Mouse (Mus musculus) G1E (cell line): ENCODE measurements around the gene Pamr1. TPM values are rescaled to one million over a fixed set of nuclear protein-coding genes. Genes with fewer than 3 reads are reported as not detected.

Source experiments
- ATAC-seq: 2 replicates; pipeline ENCODE4 v1.8.0; 2016; ENCODE audit warnings: mild to moderate bottlenecking; ENCODE audit not compliant: insufficient number of reproducible peaks, poor library complexity, low FRiP score, severe bottlenecking; ENCODE audit errors: extremely low read depth
- DNase-seq: peaks from one replicate; pipeline ENCODE4 v3.0.0; 2012; ENCODE audit warnings: low spot score
- H3K27me3 ChIP-seq: 2 replicates; pipeline ENCODE4 v1.6.1; 2012; ENCODE audit warnings: mild to moderate bottlenecking, low read length, inconsistent platforms; ENCODE audit not compliant: insufficient read depth
- H3K36me3 ChIP-seq: replicated peaks from 2 replicates; pipeline ENCODE3; 2012; ENCODE audit warnings: mild to moderate bottlenecking, inconsistent platforms
- H3K4me1 ChIP-seq: 2 replicates; pipeline ENCODE4 v1.6.1; 2012; ENCODE audit warnings: low read depth, low read length, inconsistent platforms, mixed read lengths; ENCODE audit not compliant: insufficient read depth
- H3K4me3 ChIP-seq: 2 replicates; pipeline ENCODE4 v1.5.1; 2012; ENCODE audit warnings: low read depth, mild to moderate bottlenecking, inconsistent platforms, low read length, moderate library complexity, mixed read lengths
- H3K9me3 ChIP-seq: replicated peaks from 2 replicates; pipeline ENCODE4 v1.6.1; 2012; ENCODE audit warnings: inconsistent platforms
- CTCF ChIP-seq: IDR thresholded peaks from 2 replicates; pipeline ENCODE4 v1.5.1; 2012; ENCODE audit warnings: low read depth, low read length, inconsistent platforms, mixed read lengths
- GATA1 ChIP-seq: IDR thresholded peaks from 2 replicates; pipeline ENCODE4 v1.6.1; 2012; ENCODE audit warnings: borderline replicate concordance, low read length, inconsistent platforms, mixed read lengths
- GATA2 ChIP-seq: IDR thresholded peaks from 2 replicates; pipeline ENCODE4 v1.6.1; 2012; ENCODE audit warnings: low read depth, low read length, inconsistent platforms, borderline replicate concordance
- POLR2AphosphoS5 ChIP-seq: IDR thresholded peaks from 2 replicates; pipeline ENCODE4 v1.6.1; 2012; ENCODE audit warnings: low read depth, low read length, inconsistent platforms; ENCODE audit not compliant: insufficient replicate concordance
- TAL1 ChIP-seq: conservative IDR thresholded peaks from 2 replicates; pipeline ENCODE4 v1.6.1; 2012; ENCODE audit warnings: low read depth, low read length, inconsistent platforms, mixed read lengths
- polyA plus RNA-seq: library from polyadenylated mRNA; stranded (reverse); fragments of >175 nt; gene quantifications from 2 replicates; pipeline ENCODE4 v1.2.3, GENCODE M21; 2012
- total RNA-seq, 2 experiments: library from RNA; stranded (forward) in 1 of 2; stranded (reverse) in 1 of 2; fragments of 200-1000 nt in 1 of 2; fragments of >200 nt in 1 of 2; fragmentation: Nextera tagmentation in 1 of 2; gene quantifications; 2 replicates each; pipeline ENCODE4 v1.2.3; 2014 to 2017

The Pamr1 gene
- total and polyA plus RNA-seq, 3 experiments: 0.22 TPM; not detected in 2

DNA sequence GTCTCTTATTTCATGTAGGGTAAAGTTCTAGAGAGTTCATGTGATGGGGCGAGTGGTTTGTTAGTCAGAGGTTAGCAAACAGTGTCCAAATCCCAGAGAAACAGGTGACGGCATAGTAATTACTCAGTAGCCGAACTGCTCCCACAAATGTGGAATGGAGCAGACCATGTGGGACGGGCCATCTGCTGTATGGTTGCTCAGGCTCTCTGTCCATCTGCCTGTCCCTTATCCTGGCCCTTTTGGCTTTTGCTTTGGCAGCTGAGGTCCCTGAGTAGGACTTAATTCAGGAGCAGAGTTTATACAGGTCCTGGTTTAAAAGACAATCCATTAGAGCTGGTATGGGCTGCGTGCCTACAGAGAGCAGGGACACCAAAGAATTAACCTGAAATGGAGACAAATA is 72.4 kb downstream of the Pamr1 start:
- Histone ChIP-seq H3K4me1 (no peaks in the 10 kb centered on the region), H3K27me3 (no peaks in the 10 kb centered on the region), H3K36me3 (no peaks in the 10 kb centered on the region), H3K4me3 (no peak overlapping the region), H3K9me3 (no peaks in the 10 kb centered on the region)
- DNase-seq (no peak), ATAC-seq (no peak)
- no peak for TF ChIP-seq POLR2AphosphoS5
- no peak for TF ChIP-seq CTCF

GRCm38 (mm10) chr2:102622943-102623342 is 73.1 kb downstream of the Pamr1 start:
- DNase-seq (no peak), ATAC-seq (no peak)
- Histone ChIP-seq H3K9me3 (no peaks in the 10 kb centered on the region), H3K4me1 (no peaks in the 10 kb centered on the region), H3K27me3 (no peaks in the 10 kb centered on the region), H3K4me3 (no peak overlapping the region), H3K36me3 (no peaks in the 10 kb centered on the region)
- no peak for TF ChIP-seq CTCF
- TF ChIP-seq POLR2AphosphoS5: no peak
- TF ChIP-seq TAL1: no peak
- TF ChIP-seq GATA1: no peak
- no peak for TF ChIP-seq GATA2

- Histone ChIP-seq H3K4me1 (no peaks in the 10 kb centered on the region), H3K27me3 (no peaks in the 10 kb centered on the region), H3K36me3 (no peaks in the 10 kb centered on the region), H3K9me3 (no peaks in the 10 kb centered on the region), H3K4me3 (no peak overlapping the region)
- DNase-seq (no peak), ATAC-seq (no peak)
- TF ChIP-seq GATA1 (no peak), GATA2 (no peak), CTCF (no peak), TAL1 (no peak), POLR2AphosphoS5 (no peak)
These were observed 74.7 kb downstream of the Pamr1 start for GRCm38 (mm10) chr2:102624538-102624937.

DNA sequence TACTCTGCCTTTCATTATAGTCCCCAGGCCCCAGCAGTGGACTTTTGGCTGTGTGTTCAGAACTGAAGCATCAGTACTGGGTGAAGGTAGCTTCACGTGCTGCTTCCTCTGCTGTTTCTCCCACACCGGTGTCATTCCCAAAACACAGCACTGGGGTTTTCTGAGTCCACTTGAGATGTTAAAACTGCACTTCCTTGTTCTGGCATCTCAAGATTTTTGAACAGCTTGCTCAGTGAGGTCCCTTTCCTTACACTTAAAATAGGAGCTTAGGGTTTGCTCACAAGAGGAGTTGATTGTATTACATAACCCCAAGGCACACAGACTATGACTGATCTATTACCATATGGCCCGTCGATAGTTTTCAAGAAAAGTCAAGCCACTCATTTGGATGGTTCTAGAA is 82.5 kb downstream of the Pamr1 start:
- no peaks in the 10 kb centered on the region for H3K36me3 ChIP-seq
- no peak overlapping the region for H3K4me3 ChIP-seq
- TF ChIP-seq GATA1: no peak
- no peak for TF ChIP-seq TAL1
- no peak for TF ChIP-seq POLR2AphosphoS5
- TF ChIP-seq CTCF: no peak
- TF ChIP-seq GATA2: no peak
- DNase-seq: no peak
- no peak for ATAC-seq
- no peaks in the 10 kb centered on the region for H3K27me3 ChIP-seq
- H3K4me1 ChIP-seq: no peaks in the 10 kb centered on the region
- no peaks in the 10 kb centered on the region for H3K9me3 ChIP-seq

GRCm38 (mm10) chr2:102634010-102634409 is 84.2 kb downstream of the Pamr1 start:
- Histone ChIP-seq H3K4me3 (no peak overlapping the region), H3K36me3 (no peaks in the 10 kb centered on the region), H3K9me3 (no peaks in the 10 kb centered on the region), H3K4me1 (no peaks in the 10 kb centered on the region), H3K27me3 (peaks cover 4% of the 10 kb centered on the region; the same call in 1 of the 2 replicates)
- no peak for TF ChIP-seq POLR2AphosphoS5
- TF ChIP-seq CTCF: no peak
- TF ChIP-seq TAL1: no peak
- no peak for TF ChIP-seq GATA2
- no peak for TF ChIP-seq GATA1
- DNase-seq: no peak
- ATAC-seq: no peak

GRCm38 (mm10) chr2:102635523-102636060 is 85.8 kb downstream of the Pamr1 start:
- ATAC-seq (no peak), DNase-seq (no peak)
- no peaks in the 10 kb centered on the region for H3K9me3 ChIP-seq
- TF ChIP-seq GATA1 (no peak), GATA2 (no peak), CTCF (no peak), TAL1 (no peak), POLR2AphosphoS5 (no peak)
- no peak overlapping the region for H3K4me3 ChIP-seq
- H3K27me3 ChIP-seq: peaks cover 8% of the 10 kb centered on the region
- no peaks in the 10 kb centered on the region for H3K36me3 ChIP-seq
- no peaks in the 10 kb centered on the region for H3K4me1 ChIP-seq

DNA sequence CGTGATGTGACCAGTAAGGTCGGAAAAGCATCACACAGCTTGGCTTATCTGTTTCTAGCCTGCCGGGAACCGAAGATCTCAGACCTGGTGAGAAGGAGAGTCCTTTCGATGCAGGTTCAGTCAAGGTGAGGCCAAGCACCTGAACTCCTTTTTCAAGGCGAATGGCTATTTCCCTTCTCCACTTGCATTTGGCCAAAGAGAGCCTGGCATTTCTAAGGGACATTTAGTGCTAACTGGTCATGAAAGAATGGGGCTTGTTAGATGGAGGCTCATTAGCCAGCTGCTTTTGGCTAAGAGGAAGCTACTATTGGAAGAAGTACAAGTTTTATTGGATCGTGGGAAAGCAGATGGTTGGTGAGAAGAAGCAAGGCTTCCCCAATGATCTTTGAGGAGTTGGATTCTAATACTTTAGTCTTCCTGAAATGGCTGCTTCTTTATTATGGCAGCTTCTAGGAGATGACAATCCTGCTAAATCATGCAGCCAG is 86.3 kb downstream of the Pamr1 start:
- Histone ChIP-seq H3K4me3 (no peak overlapping the region), H3K4me1 (no peaks in the 10 kb centered on the region), H3K27me3 (peaks cover 10% of the 10 kb centered on the region), H3K36me3 (no peaks in the 10 kb centered on the region), H3K9me3 (no peaks in the 10 kb centered on the region)
- DNase-seq (no peak), ATAC-seq (no peak)
- TF ChIP-seq GATA1 (no peak), CTCF (no peak), POLR2AphosphoS5 (no peak), GATA2 (no peak), TAL1 (no peak)
